In genomic region chr4:151977748-151978147, GRCm38 (mm10) we compare ENCODE assay signal across 8 mouse cellular contexts. TPM values are rescaled to one million over a fixed set of nuclear protein-coding genes. Genes with fewer than 3 reads are reported as not detected.
DNase-seq lines count a peak whose midpoint lies in the region; ATAC-seq and TF ChIP-seq lines count a peak whose summit lies in the region.

No protein-coding gene starts in this region.

- TF ChIP-seq CTCF in cortical plate, adult 2 months (IDR thresholded peaks at IDR 0.05; ENCODE audit: extremely low read depth, insufficient read depth, low read length) = peak; percentile 75
- peak; percentile 95 for TF ChIP-seq CTCF in liver, embryonic 14.5 days (IDR thresholded peaks at IDR 0.05; ENCODE audit: low read depth)

- 40% methylated on average over 10 of the region's 10 CpGs for WGBS in liver, embryonic 14.5 days (ENCODE audit: insufficient replicate concordance)
- WGBS in neural tube, embryonic 11.5 days = 41% methylated on average over 10 of the region's 10 CpGs

- no peaks in the 10 kb centered on the region for H3K4me1 ChIP-seq in cortical plate, adult 2 months (ENCODE audit: control insufficient read depth, insufficient read depth, low read length)
- no peaks in the 10 kb centered on the region for H3K4me1 ChIP-seq in liver, embryonic 14.5 days (replicated peaks; ENCODE audit: control insufficient read depth in 2 of 2, insufficient read depth in 2 of 2, low read length in 1 of 2)
- no peaks in the 10 kb centered on the region for H3K4me1 ChIP-seq in neural tube, embryonic 11.5 days (ENCODE audit: control insufficient read depth, insufficient read depth, low read length)

- H3K4me2 ChIP-seq in liver, embryonic 14.5 days (ENCODE audit: low read depth) = no peak overlapping the region
- H3K4me2 ChIP-seq in neural tube, embryonic 11.5 days (ENCODE audit: low read depth) = no peak overlapping the region

- H3K4me3 ChIP-seq in cortical plate, adult 2 months (ENCODE audit: insufficient read depth, low read length) = no peak overlapping the region
- H3K4me3 ChIP-seq in liver, embryonic 14.5 days (ENCODE audit: insufficient read depth in 1 of 2, low read depth in 2 of 2, low read length in 2 of 2) = no peak overlapping the region
- H3K4me3 ChIP-seq in neural tube, embryonic 11.5 days (ENCODE audit: low read depth, low read length) = no peak overlapping the region

- no peaks in the 10 kb centered on the region for H3K9me3 ChIP-seq in liver, embryonic 14.5 days (ENCODE audit: control insufficient read depth, low read length)
- H3K9me3 ChIP-seq in neural tube, embryonic 11.5 days (ENCODE audit: control insufficient read depth, low read length) = no peaks in the 10 kb centered on the region

- peak; percentile 78 for DNase-seq in A20 (ENCODE audit: low read depth, low spot score)
- peak; percentile 79 to 93 for DNase-seq in adrenal gland, adult (ENCODE audit: inconsistent age in 2 of 2, low spot score in 1 of 2)
- peak; percentile 91 for DNase-seq in gastrocnemius, postnatal 10 days
- peak; percentile 92 for DNase-seq in kidney, postnatal 10 days
- peak in 1 of 3 experiments; percentile 52 for DNase-seq in liver, embryonic 14.5 days (ENCODE audit: low read depth in 3 of 3, low spot score in 3 of 3)
- peak; percentile 87 for DNase-seq in neural tube, embryonic 11.5 days (ENCODE audit: low spot score)
- DNase-seq in testis, postnatal 10 days (ENCODE audit: low spot score) = peak; percentile 94

- H3K27me3 ChIP-seq in liver, embryonic 14.5 days (ENCODE audit: control insufficient read depth, insufficient read depth, low read length) = no peaks in the 10 kb centered on the region
- no peaks in the 10 kb centered on the region for H3K27me3 ChIP-seq in neural tube, embryonic 11.5 days (ENCODE audit: control insufficient read depth, insufficient read depth, low read length)

- peaks cover 61% of the 10 kb centered on the region for H3K36me3 ChIP-seq in liver, embryonic 14.5 days (replicated peaks; ENCODE audit: control insufficient read depth, insufficient read depth, low read depth)
- peaks cover 27% of the 10 kb centered on the region for H3K36me3 ChIP-seq in neural tube, embryonic 11.5 days (ENCODE audit: control insufficient read depth, insufficient read depth, low read length)

- TF ChIP-seq EP300 in liver, embryonic 14.5 days (IDR thresholded peaks at IDR 0.05; ENCODE audit: low read depth) = no peak

- no peak overlapping the region for H3K9ac ChIP-seq in liver, embryonic 14.5 days (replicated peaks)
- H3K9ac ChIP-seq in neural tube, embryonic 11.5 days (ENCODE audit: low read length) = no peak overlapping the region

- no peak for ATAC-seq in liver, embryonic 14.5 days (ENCODE audit: insufficient read depth)
- no peak for ATAC-seq in neural tube, embryonic 11.5 days (ENCODE audit: insufficient read depth, low FRiP score, low TSS enrichment)

- TF ChIP-seq POLR2A in cortical plate, adult 2 months (IDR thresholded peaks at IDR 0.05; ENCODE audit: extremely low read depth, insufficient read depth, low read length) = no peak

- H3K27ac ChIP-seq in cortical plate, adult 2 months (ENCODE audit: insufficient read depth, low read length) = no peak overlapping the region
- H3K27ac ChIP-seq in liver, embryonic 14.5 days = no peak overlapping the region
- H3K27ac ChIP-seq in neural tube, embryonic 11.5 days (ENCODE audit: low read depth, low read length) = no peak overlapping the region

RNA-seq across cellular contexts. Expression of gene Thap3, which starts 11.0 kb away (rescaled TPM):
- 29.7 and 31.5 TPM in 2 replicates for polyA plus RNA-seq in cortical plate, adult 2 months (2012; rRNA removed)
- 10 to 100 TPM; 34.1 to 34.4 TPM for total RNA-seq in gastrocnemius, postnatal 10 days (2021)
- 4.8 and 5.0 TPM in 2 replicates for polyA plus RNA-seq in liver, embryonic 14.5 days (2012; rRNA removed)
- polyA plus RNA-seq in liver, embryonic 14.5 days (2014; fragmentation: Nextera tagmentation; extraction: Ambion mirVana) = 4.5 and 5.2 TPM in 2 replicates
- polyA plus RNA-seq in neural tube, embryonic 11.5 days (2014; fragmentation: Nextera tagmentation; extraction: Ambion mirVana) = 17.4 and 20.3 TPM in 2 replicates

RNA-seq across cellular contexts. Expression of gene Phf13, which starts 18.3 kb away (rescaled TPM):
- 9.3 and 9.6 TPM in 2 replicates for polyA plus RNA-seq in cortical plate, adult 2 months (2012; rRNA removed)
- 1 to 10 TPM; 6.5 to 9.5 TPM for total RNA-seq in gastrocnemius, postnatal 10 days (2021)
- 2.8 and 2.9 TPM in 2 replicates for polyA plus RNA-seq in liver, embryonic 14.5 days (2012; rRNA removed)
- polyA plus RNA-seq in liver, embryonic 14.5 days (2014; fragmentation: Nextera tagmentation; extraction: Ambion mirVana) = 3.7 and 5.2 TPM in 2 replicates
- 27.6 and 28.8 TPM in 2 replicates for polyA plus RNA-seq in neural tube, embryonic 11.5 days (2014; fragmentation: Nextera tagmentation; extraction: Ambion mirVana)

RNA-seq across cellular contexts. Expression of gene Klhl21, which starts 30.9 kb away (rescaled TPM):
- polyA plus RNA-seq in cortical plate, adult 2 months (2012; rRNA removed) = 11.8 and 12.6 TPM in 2 replicates
- total RNA-seq in gastrocnemius, postnatal 10 days (2021) = 10 to 100 TPM; 28.9 to 29.3 TPM
- 4.4 and 5.3 TPM in 2 replicates for polyA plus RNA-seq in liver, embryonic 14.5 days (2012; rRNA removed)
- 2.3 and 2.8 TPM in 2 replicates for polyA plus RNA-seq in liver, embryonic 14.5 days (2014; fragmentation: Nextera tagmentation; extraction: Ambion mirVana)
- 4.0 and 4.6 TPM in 2 replicates for polyA plus RNA-seq in neural tube, embryonic 11.5 days (2014; fragmentation: Nextera tagmentation; extraction: Ambion mirVana)

RNA-seq across cellular contexts. Expression of gene Dnajc11, which starts 44.3 kb away (rescaled TPM):
- 58.5 and 64.9 TPM in 2 replicates for polyA plus RNA-seq in cortical plate, adult 2 months (2012; rRNA removed)
- total RNA-seq in gastrocnemius, postnatal 10 days (2021) = 10 to 100 TPM; 72.1 to 72.3 TPM
- polyA plus RNA-seq in liver, embryonic 14.5 days (2012; rRNA removed) = 32.9 and 34.4 TPM in 2 replicates
- 32.9 and 42.2 TPM in 2 replicates for polyA plus RNA-seq in liver, embryonic 14.5 days (2014; fragmentation: Nextera tagmentation; extraction: Ambion mirVana)
- polyA plus RNA-seq in neural tube, embryonic 11.5 days (2014; fragmentation: Nextera tagmentation; extraction: Ambion mirVana) = 80.6 and 91.3 TPM in 2 replicates

RNA-seq across cellular contexts. Expression of gene Zbtb48, which starts 49.7 kb away (rescaled TPM):
- polyA plus RNA-seq in cortical plate, adult 2 months (2012; rRNA removed) = 13.7 and 19.1 TPM in 2 replicates
- total RNA-seq in gastrocnemius, postnatal 10 days (2021) = 1 to 10 TPM; 3.2 to 4.7 TPM
- 8.2 and 10.7 TPM in 2 replicates for polyA plus RNA-seq in liver, embryonic 14.5 days (2012; rRNA removed)
- polyA plus RNA-seq in liver, embryonic 14.5 days (2014; fragmentation: Nextera tagmentation; extraction: Ambion mirVana) = 6.4 and 8.8 TPM in 2 replicates
- 17.4 and 23.8 TPM in 2 replicates for polyA plus RNA-seq in neural tube, embryonic 11.5 days (2014; fragmentation: Nextera tagmentation; extraction: Ambion mirVana)
